Mouse (Mus musculus) hindbrain, embryonic 11.5 days (tissue): Measurements from ENCODE around the gene Gab1. TPM values are rescaled to one million over a fixed set of nuclear protein-coding genes. Genes with fewer than 3 reads are reported as not detected.
A peak's percentile ranks its signal among the peaks of the same experiment; 100 is the strongest.
"Not testable (repeated sequence)": the region's sequence is repeated elsewhere in the genome, so short reads cannot be mapped to it uniquely, and the experiment has no call there.

Experiments used
- ATAC-seq: fragments of 200-750 bp; cut with Nextera tagmentation; 2 replicates; pipeline ENCODE4 v1.8.0; 2017; ENCODE audit warnings: mild to moderate bottlenecking, moderate TSS enrichment, moderate library complexity; ENCODE audit not compliant: low FRiP score
- DNase-seq: peaks from one replicate; pipeline ENCODE4 v3.0.0-alpha.2; 2015; ENCODE audit warnings: low spot score
- H3K27ac ChIP-seq: fragments of 300-500 bp; sonication (generic); 2 replicates; pipeline ENCODE4 v1.5.1; 2014; ENCODE audit warnings: mild to moderate bottlenecking, low read depth, low read length
- H3K27me3 ChIP-seq: fragments of 300-500 bp; sonication (generic); 2 replicates; pipeline ENCODE4 v1.6.1; 2014; ENCODE audit warnings: mild to moderate bottlenecking, low read length, moderate library complexity, mixed read lengths; ENCODE audit not compliant: control insufficient read depth, insufficient read depth
- H3K36me3 ChIP-seq: fragments of 300-500 bp; sonication (generic); 2 replicates; pipeline ENCODE4 v1.6.1; 2014; ENCODE audit warnings: mild to moderate bottlenecking, low read length, moderate library complexity, mixed read lengths; ENCODE audit not compliant: control insufficient read depth, insufficient read depth
- H3K4me1 ChIP-seq: fragments of 300-500 bp; sonication (generic); replicated peaks from 2 replicates; pipeline ENCODE4 v1.6.1; 2014; ENCODE audit warnings: low read length, mixed read lengths; ENCODE audit not compliant: control insufficient read depth, insufficient read depth
- H3K4me2 ChIP-seq: fragments of 300-500 bp; sonication (generic); replicated peaks from 2 replicates; pipeline ENCODE4 v1.6.1; 2014; ENCODE audit warnings: mild to moderate bottlenecking, low read depth, low read length
- H3K4me3 ChIP-seq: fragments of 300-500 bp; sonication (generic); 2 replicates; pipeline ENCODE4 v1.5.1; 2014; ENCODE audit warnings: low read depth, low read length
- H3K9ac ChIP-seq: fragments of 300-500 bp; sonication (generic); 2 replicates; pipeline ENCODE4 v1.6.1; 2014; ENCODE audit warnings: low read depth, low read length
- H3K9me3 ChIP-seq: fragments of 300-500 bp; sonication (generic); 2 replicates; pipeline ENCODE4 v1.6.1; 2016; ENCODE audit warnings: low read length; ENCODE audit not compliant: control insufficient read depth
- WGBS: fragments of 180-500 bp; shearing (Covaris S2); extraction: QIAGEN DNeasy Blood & Tissue Kit; methylation state at CpG from one replicate; pipeline ENCODE4 v1.1.7; 2014; 5-methylcytosine and 5-hydroxymethylcytosine counted together
- polyA plus RNA-seq: library from polyadenylated mRNA; unstranded; fragments of >200 nt; fragmentation: Nextera tagmentation; extraction: Ambion mirVana; gene quantifications from 2 replicates; pipeline ENCODE4 v1.2.1, GENCODE M21; 2014

The Gab1 gene
- polyA plus RNA-seq, 1 experiment from 2014 or later, result 18.1 TPM

DNA sequence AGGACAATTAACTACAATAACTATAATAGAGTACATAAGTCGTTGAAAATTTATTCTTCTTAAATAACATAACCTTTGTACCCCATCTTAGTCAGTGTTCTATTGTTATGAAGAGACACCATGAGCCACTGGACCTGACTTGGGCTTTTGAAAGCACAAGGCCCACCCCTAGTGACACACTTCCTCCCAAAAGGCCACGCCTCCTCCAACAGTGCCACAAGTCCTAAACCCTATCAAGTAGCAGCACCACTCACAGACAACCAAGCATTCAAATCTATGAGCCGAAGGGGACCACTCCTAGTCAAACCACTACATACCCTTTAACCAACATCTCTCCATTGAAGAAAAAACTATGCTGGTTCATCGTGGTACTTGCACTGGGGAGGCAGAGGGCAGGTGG lies 131.2 kb downstream of the Gab1 start:
- Histone ChIP-seq H3K36me3 (no peaks in the 10 kb centered on the region), H3K4me1 (no peaks in the 10 kb centered on the region), H3K4me2 (no peak overlapping the region), H3K27ac (no peak overlapping the region), H3K9me3 (no peaks in the 10 kb centered on the region), H3K9ac (no peak overlapping the region), H3K27me3 (no peaks in the 10 kb centered on the region), H3K4me3 (no peak overlapping the region)
- 90% methylated on average over 4 of the region's 4 CpGs for WGBS
- DNase-seq (no peak), ATAC-seq (no peak)

DNA sequence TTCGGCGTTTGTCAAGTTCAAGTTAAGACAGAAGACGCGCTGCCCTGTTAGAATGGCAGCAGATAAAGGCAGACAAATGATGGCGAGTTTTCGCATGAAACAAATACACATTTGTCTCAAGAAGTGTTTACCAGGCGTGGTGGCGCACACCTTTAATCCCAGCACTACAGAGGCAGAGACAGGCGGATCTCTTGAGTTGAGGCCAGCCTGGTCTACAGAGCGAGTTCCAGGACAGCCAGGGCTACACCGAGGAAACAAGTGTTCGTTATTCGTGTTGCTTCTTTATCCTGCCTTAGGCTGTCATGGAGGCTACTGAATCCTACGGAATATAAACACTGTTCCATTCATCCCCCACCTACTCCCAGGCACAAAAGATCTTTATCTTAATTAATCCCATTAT lies 140.4 kb downstream of the Gab1 start:
- Histone ChIP-seq H3K4me1 (no peaks in the 10 kb centered on the region), H3K27me3 (no peaks in the 10 kb centered on the region), H3K4me3 (peak overlapping the region; percentile 87), H3K9ac (peak overlapping the region; percentile 56), H3K4me2 (peak overlapping the region; percentile 42), H3K27ac (peak overlapping the region; percentile 99), H3K36me3 (no peaks in the 10 kb centered on the region), H3K9me3 (no peaks in the 10 kb centered on the region)
- 19% methylated on average over 14 of the region's 14 CpGs for WGBS
- DNase-seq (no peak), ATAC-seq (peak; percentile 62)

DNA sequence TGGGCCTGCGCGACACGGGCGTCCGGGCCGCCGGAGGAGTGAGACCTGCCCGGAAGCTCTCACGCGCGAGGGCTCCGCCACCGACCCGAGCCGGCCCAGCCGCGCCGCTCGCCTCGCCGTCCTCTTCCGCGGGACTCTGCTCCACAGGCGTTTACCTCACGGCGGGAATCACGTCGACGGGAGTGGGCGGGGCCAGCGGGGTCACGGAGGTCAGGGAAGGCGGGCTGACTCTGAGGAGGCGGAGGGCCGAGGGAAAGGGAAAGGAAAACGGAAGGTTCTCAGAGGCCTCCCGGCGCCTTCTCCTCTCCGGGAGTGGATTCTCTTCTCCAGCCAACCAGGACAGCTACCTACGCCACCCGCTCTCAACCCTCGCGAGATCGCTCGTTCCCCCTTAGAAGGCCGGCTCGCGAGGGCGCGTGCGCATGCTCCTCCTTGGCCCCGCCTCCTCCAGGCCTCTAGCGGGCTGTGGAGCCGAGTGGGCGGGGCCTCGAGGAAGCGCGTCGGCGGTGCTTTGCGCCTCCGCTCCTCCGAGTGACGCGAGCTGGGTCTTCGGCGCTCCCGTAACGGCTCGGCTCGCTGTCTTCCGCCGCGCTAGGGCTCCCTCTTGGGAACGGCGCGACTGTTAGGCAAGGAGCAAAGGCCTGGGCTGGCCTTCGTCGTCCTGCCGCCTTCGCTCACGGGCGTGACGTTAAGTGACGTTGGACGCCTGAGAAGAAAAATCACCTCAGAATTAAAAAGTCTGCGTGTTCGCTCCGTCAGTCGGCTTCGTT lies 141.0 kb downstream of the Gab1 start, which contains the start of gene Smarca5:
TSS of gene Smarca5 (minus strand) at position 343 of the 770 bp plus-strand sequence.
- H3K9me3 ChIP-seq, H3K4me1 ChIP-seq, H3K36me3 ChIP-seq, H3K27me3 ChIP-seq: not testable (repeated sequence)
- WGBS, result 2% methylated on average over 67 of the region's 91 CpGs
- Histone ChIP-seq H3K9ac (peak within 1 kb of the TSS; percentile 97), H3K27ac (peak within 1 kb of the TSS; percentile 99), H3K4me2 (peak within 1 kb of the TSS; percentile 63), H3K4me3 (peak within 1 kb of the TSS; percentile 87)
- peak; percentile 89 for DNase-seq
- ATAC-seq, result peak; percentile 97

DNA sequence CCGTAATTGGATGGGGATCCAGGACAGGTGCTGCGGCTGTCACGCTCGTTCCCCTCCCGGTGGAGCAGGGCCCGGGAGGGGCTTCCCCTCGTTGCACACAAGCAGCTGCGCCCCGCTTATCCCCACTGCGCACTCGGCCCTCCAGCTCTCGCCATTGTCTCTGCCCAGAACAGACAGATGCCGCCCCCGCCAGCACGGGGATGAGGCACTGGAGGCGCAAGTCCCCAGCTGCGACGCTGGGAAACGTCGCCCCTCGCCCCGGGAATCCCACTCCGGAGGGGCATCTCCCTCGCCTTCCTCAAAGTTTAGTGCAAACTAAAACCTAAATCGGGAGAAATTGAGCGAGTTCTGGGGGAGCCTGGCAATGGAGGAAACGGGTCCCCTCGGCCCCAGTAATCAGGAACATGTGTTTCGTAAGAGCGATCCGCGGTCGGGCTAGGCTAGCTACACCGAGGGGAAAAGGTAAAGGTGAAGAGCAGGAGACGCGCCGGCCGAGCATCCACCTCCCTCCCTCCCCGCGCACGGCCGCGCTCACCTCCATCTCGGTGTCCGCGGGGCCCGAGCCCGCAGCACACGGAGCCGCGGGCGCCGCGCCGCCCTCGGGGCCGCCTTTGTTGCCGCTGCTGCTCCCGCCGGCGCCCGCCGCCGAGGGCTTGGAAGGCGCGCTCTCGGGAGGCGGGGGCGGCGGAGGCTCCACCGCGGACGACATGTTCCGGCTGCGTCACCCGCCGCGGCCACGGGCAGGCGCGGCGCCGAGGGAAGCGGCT lies 141.7 kb downstream of the Gab1 start:
- H3K4me1 ChIP-seq, result no peaks in the 10 kb centered on the region
- peak overlapping the region; percentile 87 for H3K4me3 ChIP-seq
- H3K27ac ChIP-seq, result peak overlapping the region; percentile 99
- H3K36me3 ChIP-seq, result no peaks in the 10 kb centered on the region
- DNase-seq (peak; percentile 78), ATAC-seq (peak; percentile 84)
- no peaks in the 10 kb centered on the region for H3K9me3 ChIP-seq
- H3K9ac ChIP-seq, result peak overlapping the region; percentile 97
- H3K4me2 ChIP-seq, result peak overlapping the region; percentile 63
- H3K27me3 ChIP-seq, result no peaks in the 10 kb centered on the region
- 0% methylated on average over 65 of the region's 84 CpGs for WGBS

DNA sequence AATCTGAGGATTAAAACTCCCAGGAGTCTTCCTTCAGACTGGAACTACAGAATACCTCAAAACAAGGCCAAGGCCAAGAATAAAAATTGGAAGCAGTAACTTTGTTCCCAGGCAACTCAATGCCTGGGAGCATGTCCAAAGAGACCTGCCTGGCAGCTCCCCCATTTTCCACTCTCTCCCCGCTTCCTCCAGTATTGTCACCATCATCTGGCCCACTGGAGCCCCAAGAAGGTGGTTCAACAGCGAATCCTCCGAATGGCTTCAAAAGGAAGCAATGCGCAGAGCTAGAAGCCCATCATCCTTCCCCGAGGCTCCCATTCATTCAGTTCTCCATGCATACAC lies 142.3 kb downstream of the Gab1 start:
- whole genome bisulfite sequencing, result 1% methylated on average over 5 of the region's 5 CpGs
- Histone ChIP-seq H3K27me3 (no peaks in the 10 kb centered on the region), H3K9ac (peak overlapping the region; percentile 97), H3K36me3 (no peaks in the 10 kb centered on the region), H3K9me3 (no peaks in the 10 kb centered on the region), H3K4me1 (no peaks in the 10 kb centered on the region), H3K4me3 (peak overlapping the region; percentile 87), H3K27ac (peak overlapping the region; percentile 99), H3K4me2 (peak overlapping the region; percentile 63)
- ATAC-seq (no peak), DNase-seq (no peak)

DNA sequence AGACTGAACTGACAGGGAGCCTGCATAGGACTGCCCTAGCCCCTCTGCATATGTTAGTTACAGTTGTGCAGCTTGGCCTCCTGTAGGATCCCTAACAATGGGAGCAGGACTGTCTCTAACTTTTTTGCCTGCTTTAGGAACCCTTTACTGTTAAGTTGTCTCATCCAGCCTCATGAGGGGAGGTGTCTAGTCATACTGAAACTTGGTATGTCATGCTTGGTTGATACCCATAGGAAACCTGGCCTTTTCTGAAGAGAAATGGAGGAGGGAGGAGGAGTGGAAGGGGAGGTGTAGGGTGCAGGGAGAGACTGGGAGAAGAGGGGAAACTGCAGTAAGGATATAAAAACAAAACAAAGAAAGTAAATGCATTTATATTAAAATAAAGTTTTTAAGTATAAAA lies 148.0 kb downstream of the Gab1 start:
- Histone ChIP-seq H3K9me3 (no peaks in the 10 kb centered on the region), H3K36me3 (peaks cover 5% of the 10 kb centered on the region; the same call in 1 of the 2 replicates), H3K4me3 (no peak overlapping the region), H3K4me2 (no peak overlapping the region), H3K27ac (no peak overlapping the region), H3K4me1 (no peaks in the 10 kb centered on the region), H3K9ac (no peak overlapping the region), H3K27me3 (no peaks in the 10 kb centered on the region)
- DNase-seq (no peak), ATAC-seq (no peak)

DNA sequence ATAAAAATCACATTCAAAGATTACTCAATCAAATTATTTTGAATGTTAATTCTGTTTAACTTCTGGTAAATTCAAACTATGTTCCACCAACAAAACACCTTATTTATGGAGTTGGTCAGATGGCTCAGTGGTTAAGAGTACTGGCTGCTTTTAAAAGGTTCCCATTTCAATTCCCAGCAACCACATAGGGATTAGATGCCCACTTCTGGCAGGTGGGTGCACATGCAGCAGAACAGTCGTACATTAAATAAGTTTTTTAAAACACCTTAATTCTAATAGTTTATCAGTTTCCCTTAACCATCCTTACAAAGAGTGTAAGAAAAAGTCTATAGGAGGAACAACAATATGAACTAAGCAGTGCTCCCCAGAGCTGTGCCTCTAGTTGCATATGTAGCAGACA lies 165.9 kb downstream of the Gab1 start:
- no peak overlapping the region for H3K9ac ChIP-seq
- no peak overlapping the region for H3K4me2 ChIP-seq
- H3K9me3 ChIP-seq, result no peaks in the 10 kb centered on the region
- H3K27ac ChIP-seq, result no peak overlapping the region
- no peak overlapping the region for H3K4me3 ChIP-seq
- no peaks in the 10 kb centered on the region for H3K27me3 ChIP-seq
- DNase-seq (no peak), ATAC-seq (no peak)
- WGBS, result 81% methylated on average over 1 of the region's 1 CpGs
- H3K36me3 ChIP-seq, result peaks cover 12% of the 10 kb centered on the region
- no peaks in the 10 kb centered on the region for H3K4me1 ChIP-seq
